Mouse (Mus musculus): ENCODE data around the gene Rex1bd. TPM values are rescaled to one million over a fixed set of nuclear protein-coding genes. Genes with fewer than 3 reads are reported as not detected.

Rex1bd gene
- polyA plus RNA-seq, 1 experiment = 68.2 TPM

- Histone ChIP-seq H3K27me3 (ENCODE audit: control insufficient read depth) (peaks cover 94% of the 10 kb centered on the region), H3K9me3 (ENCODE audit: control insufficient read depth, low read length) (peaks cover 32% of the 10 kb centered on the region), H3K4me1 (ENCODE audit: control insufficient read depth) (peaks cover 34% of the 10 kb centered on the region), H3K36me3 (ENCODE audit: control insufficient read depth) (no peaks in the 10 kb centered on the region), H3K4me3 (replicated peaks) (no peak overlapping the region)
- TF ChIP-seq TAL1 (IDR thresholded peaks at IDR 0.05; ENCODE audit: low read length) (no peak), GATA1 (IDR thresholded peaks at IDR 0.05; ENCODE audit: low read length) (no peak)
These were observed 11.4 kb downstream of the Rex1bd start for GRCm38 (mm10) chr8:70495001-70495770.

GRCm38 (mm10) chr8:70494416-70494945, 12.1 kb downstream of the Rex1bd start:
- TF ChIP-seq TAL1 (IDR thresholded peaks at IDR 0.05; ENCODE audit: low read length) (no peak), GATA1 (IDR thresholded peaks at IDR 0.05; ENCODE audit: low read length) (no peak)
- Histone ChIP-seq H3K36me3 (ENCODE audit: control insufficient read depth) (no peaks in the 10 kb centered on the region), H3K4me3 (replicated peaks) (no peak overlapping the region), H3K9me3 (ENCODE audit: control insufficient read depth, low read length) (peaks cover 38% of the 10 kb centered on the region), H3K4me1 (ENCODE audit: control insufficient read depth) (peaks cover 29% of the 10 kb centered on the region), H3K27me3 (ENCODE audit: control insufficient read depth) (peaks cover 100% of the 10 kb centered on the region)

GRCm38 (mm10) chr8:70493692-70494415, 12.7 kb downstream of the Rex1bd start:
- Histone ChIP-seq H3K36me3 (ENCODE audit: control insufficient read depth) (no peaks in the 10 kb centered on the region), H3K4me1 (ENCODE audit: control insufficient read depth) (peaks cover 23% of the 10 kb centered on the region), H3K27me3 (ENCODE audit: control insufficient read depth) (peaks cover 100% of the 10 kb centered on the region), H3K4me3 (replicated peaks) (no peak overlapping the region), H3K9me3 (ENCODE audit: control insufficient read depth, low read length) (peaks cover 43% of the 10 kb centered on the region)
- TF ChIP-seq TAL1 (IDR thresholded peaks at IDR 0.05; ENCODE audit: low read length) = no peak
- TF ChIP-seq GATA1 (IDR thresholded peaks at IDR 0.05; ENCODE audit: low read length) = no peak

GRCm38 (mm10) chr8:70492664-70493640, 13.6 kb downstream of the Rex1bd start, which contains the start of gene Crlf1:
Gene Crlf1 (plus strand): TSS chr8:70493158.
- no peak for TF ChIP-seq GATA1 (IDR thresholded peaks at IDR 0.05; ENCODE audit: low read length)
- TF ChIP-seq TAL1 (IDR thresholded peaks at IDR 0.05; ENCODE audit: low read length) = no peak
- peaks cover 21% of the 10 kb centered on the region for H3K4me1 ChIP-seq (ENCODE audit: control insufficient read depth)
- H3K9me3 ChIP-seq (ENCODE audit: control insufficient read depth, low read length) = peaks cover 49% of the 10 kb centered on the region
- no peaks in the 10 kb centered on the region for H3K36me3 ChIP-seq (ENCODE audit: control insufficient read depth)
- H3K27me3 ChIP-seq (ENCODE audit: control insufficient read depth) = peaks cover 100% of the 10 kb centered on the region
- no peak within 1 kb of the TSS for H3K4me3 ChIP-seq (replicated peaks)

GRCm38 (mm10) chr8:70490880-70491495, 15.6 kb downstream of the Rex1bd start:
- no peak overlapping the region for H3K4me3 ChIP-seq (replicated peaks)
- no peaks in the 10 kb centered on the region for H3K36me3 ChIP-seq (ENCODE audit: control insufficient read depth)
- H3K27me3 ChIP-seq (ENCODE audit: control insufficient read depth) = peaks cover 100% of the 10 kb centered on the region
- TF ChIP-seq GATA1 (IDR thresholded peaks at IDR 0.05; ENCODE audit: low read length) (no peak), TAL1 (IDR thresholded peaks at IDR 0.05; ENCODE audit: low read length) (no peak)
- H3K4me1 ChIP-seq (ENCODE audit: control insufficient read depth) = peaks cover 21% of the 10 kb centered on the region
- peaks cover 57% of the 10 kb centered on the region for H3K9me3 ChIP-seq (ENCODE audit: control insufficient read depth, low read length)

- H3K36me3 ChIP-seq (ENCODE audit: control insufficient read depth) = no peaks in the 10 kb centered on the region
- H3K27me3 ChIP-seq (ENCODE audit: control insufficient read depth) = peaks cover 100% of the 10 kb centered on the region
- H3K4me3 ChIP-seq (replicated peaks) = no peak overlapping the region
- H3K9me3 ChIP-seq (ENCODE audit: control insufficient read depth, low read length) = peaks cover 53% of the 10 kb centered on the region
- peaks cover 21% of the 10 kb centered on the region for H3K4me1 ChIP-seq (ENCODE audit: control insufficient read depth)
- TF ChIP-seq GATA1 (IDR thresholded peaks at IDR 0.05; ENCODE audit: low read length) (no peak), TAL1 (IDR thresholded peaks at IDR 0.05; ENCODE audit: low read length) (no peak)
These were observed 16.3 kb downstream of the Rex1bd start for GRCm38 (mm10) chr8:70490061-70490879.

GRCm38 (mm10) chr8:70489576-70489975, 17.0 kb downstream of the Rex1bd start:
- Histone ChIP-seq H3K36me3 (ENCODE audit: control insufficient read depth) (no peaks in the 10 kb centered on the region), H3K27me3 (ENCODE audit: control insufficient read depth) (peaks cover 100% of the 10 kb centered on the region), H3K4me1 (ENCODE audit: control insufficient read depth) (peaks cover 21% of the 10 kb centered on the region), H3K4me3 (replicated peaks) (no peak overlapping the region), H3K9me3 (ENCODE audit: control insufficient read depth, low read length) (peaks cover 53% of the 10 kb centered on the region)
- TF ChIP-seq TAL1 (IDR thresholded peaks at IDR 0.05; ENCODE audit: low read length) = no peak
- no peak for TF ChIP-seq GATA1 (IDR thresholded peaks at IDR 0.05; ENCODE audit: low read length)

Data from erythroblast, embryonic 14.5 days (primary cell).